Mouse (Mus musculus) small intestine, adult 2 months (tissue): ENCODE measurements around the gene Dpf3. TPM values are rescaled to one million over a fixed set of nuclear protein-coding genes. Genes with fewer than 3 reads are reported as not detected.

Experiments
- H3K27ac ChIP-seq: fragments of 200-500 bp; 2 replicates; pipeline ENCODE4 v1.5.1; 2012; ENCODE audit warnings: low read depth, low read length, control low read depth, inconsistent platforms; ENCODE audit not compliant: insufficient read depth
- H3K27me3 ChIP-seq: fragments of 200-500 bp; 2 replicates; pipeline ENCODE4 v1.6.1; 2012; ENCODE audit warnings: mild to moderate bottlenecking, moderate library complexity, low read length, inconsistent platforms; ENCODE audit not compliant: control insufficient read depth, insufficient read depth
- H3K36me3 ChIP-seq: fragments of 200-500 bp; 2 replicates; pipeline ENCODE4 v1.6.1; 2012; ENCODE audit warnings: mild to moderate bottlenecking, low read length, control low read depth, inconsistent platforms; ENCODE audit not compliant: control insufficient read depth, insufficient read depth
- H3K4me1 ChIP-seq: fragments of 200-500 bp; 2 replicates; pipeline ENCODE4 v1.6.1; 2012; ENCODE audit warnings: low read length, inconsistent platforms, mixed read lengths; ENCODE audit not compliant: control insufficient read depth, insufficient read depth, insufficient read length
- H3K4me3 ChIP-seq: fragments of 200-500 bp; 2 replicates; pipeline ENCODE4 v1.5.1; 2012; ENCODE audit warnings: low read depth, mild to moderate bottlenecking, control low read depth, inconsistent platforms, low read length, moderate library complexity
- CTCF ChIP-seq: fragments of 200-500 bp; IDR thresholded peaks from 2 replicates; pipeline ENCODE4 v1.5.1; 2012; ENCODE audit warnings: low read depth, mild to moderate bottlenecking, control low read depth, inconsistent platforms, low read length, moderate library complexity, mixed read lengths; ENCODE audit not compliant: insufficient replicate concordance, insufficient read length; ENCODE audit errors: extremely low read depth
- POLR2A ChIP-seq: fragments of 200-500 bp; IDR thresholded peaks from 2 replicates; pipeline ENCODE4 v1.6.1; 2012; ENCODE audit warnings: low read depth, mild to moderate bottlenecking, control low read depth, inconsistent platforms, low read length, moderate library complexity
- WGBS: fragments of 180-500 bp; shearing (Covaris S2); methylation state at CpG from one replicate; pipeline ENCODE4 v1.1.7; 2018; 5-methylcytosine and 5-hydroxymethylcytosine counted together
- polyA plus RNA-seq: library from polyadenylated mRNA; depleted of rRNA; stranded (reverse); fragments of >200 nt; gene quantifications from 2 replicates; pipeline ENCODE4 v1.2.3, GENCODE M21; 2012

The Dpf3 gene
- polyA plus RNA-seq, 1 experiment, result 10.0 TPM

DNA sequence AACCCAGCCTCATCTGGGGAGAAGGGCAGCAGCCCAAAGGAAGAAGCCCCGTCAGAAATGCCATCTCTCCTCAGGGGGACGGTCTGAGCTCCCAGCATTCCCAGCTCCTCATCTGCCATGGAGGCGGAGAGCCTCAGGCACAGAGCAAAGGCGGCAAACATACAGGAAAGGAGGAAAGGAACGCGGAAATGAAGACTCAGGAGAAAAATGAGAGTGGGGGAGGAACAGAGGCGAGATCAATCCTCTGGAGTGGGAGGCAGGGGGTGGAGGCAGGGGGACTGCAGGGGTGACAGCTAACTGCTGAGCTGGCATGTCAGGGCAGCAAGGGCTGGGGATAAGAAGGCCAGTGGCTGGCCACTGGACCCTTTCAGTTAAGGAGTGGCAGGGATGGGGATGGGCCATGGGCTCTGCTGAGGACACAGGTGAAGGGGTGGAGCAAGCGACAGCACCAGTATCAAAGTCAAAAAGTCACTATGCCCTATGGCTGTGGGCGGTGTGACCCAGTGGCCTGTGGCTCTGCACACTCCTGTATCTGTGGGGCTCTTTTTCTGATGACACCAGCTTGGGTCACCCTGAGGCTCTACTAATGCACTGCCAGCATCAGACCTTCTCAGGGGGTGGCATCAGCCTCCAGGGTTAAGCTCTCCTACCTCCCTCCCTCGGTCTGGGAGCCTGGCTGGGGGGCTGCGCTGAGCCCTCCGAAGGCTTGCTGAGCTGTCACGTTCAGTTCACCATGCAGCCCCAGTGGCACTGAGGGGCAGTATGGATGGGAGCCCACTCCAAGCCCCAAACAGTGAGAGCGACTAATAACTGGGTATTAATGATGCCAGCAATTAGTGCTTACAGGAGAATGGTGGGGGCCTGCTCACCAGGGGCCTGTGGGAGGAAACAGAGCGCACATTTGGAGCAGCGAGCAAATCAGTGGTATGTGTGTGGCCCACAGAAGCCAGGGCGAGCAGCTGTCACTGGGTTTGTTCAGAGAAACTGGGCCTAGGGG, 200.7 kb downstream of the Dpf3 start:
- TF ChIP-seq POLR2A (no peak), CTCF (no peak)
- Histone ChIP-seq H3K36me3 (no peaks in the 10 kb centered on the region), H3K27ac (no peak overlapping the region), H3K4me1 (peaks cover 8% of the 10 kb centered on the region), H3K27me3 (no peaks in the 10 kb centered on the region), H3K4me3 (0 out of 2 replicates have a peak overlapping the region, but pooled peaks have one; percentile 1)
- WGBS, result 68% methylated on average over 17 of the region's 17 CpGs

DNA sequence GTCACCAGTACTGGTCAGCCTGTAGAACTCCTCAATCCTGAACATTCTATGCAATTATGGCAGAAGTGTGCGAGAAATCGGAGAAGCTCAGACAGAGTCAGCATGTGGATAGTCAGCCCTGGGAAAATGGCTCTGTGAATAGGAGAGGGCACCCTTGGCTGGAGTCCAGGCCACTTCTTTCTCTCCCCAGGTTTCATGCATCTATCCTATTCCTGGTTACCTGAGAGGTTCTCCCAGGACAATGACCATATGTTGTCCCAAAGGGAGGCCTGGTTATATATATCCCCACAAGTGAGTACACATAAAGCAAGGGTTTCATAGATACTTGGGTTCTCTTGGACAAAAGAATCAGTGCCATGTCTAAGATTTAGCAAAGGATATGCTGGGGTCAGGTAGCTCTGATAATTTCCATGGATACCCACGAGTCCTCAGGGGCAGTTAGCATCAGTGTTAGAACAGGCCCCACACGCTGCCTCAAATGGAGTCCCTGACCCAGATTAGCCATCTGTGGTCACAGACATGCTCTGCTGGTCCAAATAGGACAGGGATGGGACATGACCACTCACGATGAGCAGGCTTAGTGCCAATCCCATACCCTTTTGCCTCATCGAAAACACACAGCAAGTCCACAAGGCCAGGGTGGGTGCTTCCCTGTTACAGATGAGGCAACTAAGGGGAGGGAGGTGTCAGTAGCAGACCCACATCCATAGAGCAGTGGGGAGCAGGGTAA, 203.8 kb downstream of the Dpf3 start:
- WGBS, result 92% methylated on average over 6 of the region's 6 CpGs
- Histone ChIP-seq H3K4me1 (peaks cover 8% of the 10 kb centered on the region), H3K4me3 (no peak overlapping the region), H3K36me3 (no peaks in the 10 kb centered on the region), H3K27ac (no peak overlapping the region), H3K27me3 (no peaks in the 10 kb centered on the region)
- TF ChIP-seq POLR2A (no peak), CTCF (no peak)

DNA sequence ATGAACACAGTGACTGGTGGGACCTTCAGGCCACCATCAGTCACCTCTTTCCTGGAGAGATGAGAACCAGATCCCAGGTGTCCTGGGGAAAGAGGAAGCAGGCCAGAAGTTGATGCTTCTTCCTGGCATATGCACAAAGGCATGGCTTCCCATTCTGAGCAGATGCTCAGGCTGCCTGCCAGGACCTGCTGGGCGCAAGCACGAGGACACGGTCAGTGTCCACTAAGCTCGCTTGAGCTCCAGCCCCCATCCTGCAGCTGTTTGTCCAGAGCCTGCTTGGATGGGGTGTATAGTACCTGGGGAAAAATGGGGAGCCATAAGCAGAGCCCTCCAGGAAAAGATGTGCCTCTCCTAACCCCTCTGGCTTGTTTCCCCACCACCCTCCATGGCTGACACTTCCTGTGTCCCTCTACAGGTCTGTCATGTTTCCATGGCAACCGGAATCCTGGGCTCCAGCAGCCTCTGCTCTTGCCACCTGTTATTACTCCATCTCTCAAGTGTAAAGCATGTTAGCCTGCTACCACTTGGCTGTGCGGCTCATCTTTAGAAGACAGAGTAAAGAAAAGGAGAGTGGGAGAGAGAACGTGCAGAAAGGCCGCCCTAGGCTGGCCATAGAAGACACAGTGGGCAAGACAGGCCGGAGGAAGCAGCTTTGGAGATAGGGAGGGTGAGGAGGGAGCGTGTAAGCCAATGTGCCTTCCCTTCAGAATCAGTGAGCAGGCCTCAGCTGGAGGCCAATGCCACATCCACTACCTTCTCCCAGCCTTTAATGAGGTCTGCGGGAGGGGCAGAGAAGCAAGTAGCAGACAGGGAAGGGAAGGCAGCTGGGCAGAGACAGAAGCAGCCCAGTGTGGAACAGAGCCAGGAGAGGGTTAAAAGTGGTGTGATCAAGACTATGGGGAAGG, 209.7 kb downstream of the Dpf3 start:
- Histone ChIP-seq H3K27ac (no peak overlapping the region), H3K4me3 (no peak overlapping the region), H3K36me3 (no peaks in the 10 kb centered on the region), H3K27me3 (no peaks in the 10 kb centered on the region), H3K4me1 (no peaks in the 10 kb centered on the region)
- TF ChIP-seq POLR2A (no peak), CTCF (no peak)
- 80% methylated on average over 11 of the region's 11 CpGs for WGBS

DNA sequence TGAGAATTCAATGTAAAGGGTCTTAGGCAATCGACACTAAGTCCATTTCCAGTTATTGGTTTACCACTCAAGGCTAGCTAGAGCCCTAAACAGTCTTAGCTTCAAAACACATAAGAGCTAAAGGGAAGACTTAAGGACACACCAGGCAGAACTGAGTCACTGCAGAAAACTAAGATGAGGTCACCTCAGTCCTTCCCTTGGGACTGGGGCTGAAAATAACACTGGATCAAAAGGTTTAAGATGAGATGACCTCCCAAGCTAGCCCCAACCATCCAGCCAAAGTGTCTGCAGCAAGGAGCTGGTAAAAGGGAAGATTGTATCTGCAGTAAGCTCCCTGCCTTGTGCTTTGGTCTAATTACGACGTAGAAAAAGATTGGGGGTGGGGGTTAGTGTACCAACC, 216.3 kb downstream of the Dpf3 start:
- H3K27me3 ChIP-seq, result no peaks in the 10 kb centered on the region

DNA sequence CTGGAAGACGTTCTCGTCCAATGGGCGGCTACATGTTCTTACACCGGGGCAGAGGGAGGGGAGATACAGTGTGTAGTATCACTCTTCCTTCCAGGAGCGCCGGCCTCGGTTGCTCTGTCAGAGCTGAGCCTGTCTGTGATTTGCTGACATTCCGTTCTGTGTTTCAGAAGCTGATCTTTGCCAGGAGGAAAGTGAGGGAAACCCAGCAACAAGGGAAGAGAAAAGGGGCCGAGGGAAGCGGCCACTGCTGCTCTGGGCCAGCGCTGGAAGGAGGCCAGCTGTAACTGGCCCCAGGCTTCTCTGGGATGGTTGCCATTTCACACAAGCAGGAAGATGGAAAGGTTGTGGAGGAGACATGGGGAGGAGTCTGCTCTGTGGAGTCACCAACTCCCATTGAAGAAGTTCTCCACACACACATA, 219.0 kb downstream of the Dpf3 start:
- TF ChIP-seq POLR2A, result no peak
- TF ChIP-seq CTCF, result no peak
- H3K27me3 ChIP-seq, result no peaks in the 10 kb centered on the region
- H3K4me3 ChIP-seq, result no peak overlapping the region
- H3K36me3 ChIP-seq, result no peaks in the 10 kb centered on the region
- H3K27ac ChIP-seq, result no peak overlapping the region
- 72% methylated on average over 11 of the region's 11 CpGs for WGBS
- no peaks in the 10 kb centered on the region for H3K4me1 ChIP-seq

More for the DNA sequence above, 216.3 kb downstream of the Dpf3 start:
- WGBS, result 91% methylated on average over 3 of the region's 3 CpGs
- H3K4me1 ChIP-seq, result no peaks in the 10 kb centered on the region
- TF ChIP-seq CTCF (no peak), POLR2A (no peak)
- H3K36me3 ChIP-seq, result no peaks in the 10 kb centered on the region
- no peak overlapping the region for H3K4me3 ChIP-seq
- H3K27ac ChIP-seq, result no peak overlapping the region

DNA sequence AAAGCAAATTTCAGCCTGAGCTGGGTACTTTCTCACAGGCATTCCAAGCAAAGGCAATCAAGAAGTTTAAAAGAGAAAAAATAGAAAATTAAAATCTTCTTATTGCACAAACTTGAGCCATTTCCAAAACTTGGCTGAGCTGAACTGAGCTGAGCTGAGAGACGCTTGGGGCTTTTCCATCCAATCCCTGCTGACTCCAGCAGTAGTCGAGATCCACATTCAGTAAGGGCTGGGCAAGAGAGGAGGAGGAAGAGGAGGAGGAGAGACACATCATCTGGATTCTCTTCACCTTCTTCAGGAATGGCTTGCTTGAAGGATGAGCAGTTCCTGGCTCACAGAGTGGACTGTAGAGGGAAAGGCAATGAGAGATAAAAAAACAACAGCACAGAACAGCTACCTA, 227.0 kb downstream of the Dpf3 start:
- Histone ChIP-seq H3K36me3 (no peaks in the 10 kb centered on the region), H3K27me3 (no peaks in the 10 kb centered on the region), H3K27ac (no peak overlapping the region), H3K4me3 (no peak overlapping the region), H3K4me1 (no peaks in the 10 kb centered on the region)
- whole genome bisulfite sequencing, result 71% methylated on average over 2 of the region's 2 CpGs
- no peak for TF ChIP-seq CTCF
- no peak for TF ChIP-seq POLR2A
